Mouse (Mus musculus) large intestine, adult 2 months (tissue): ENCODE data around the gene Dock4. TPM values are rescaled to one million over a fixed set of nuclear protein-coding genes. Genes with fewer than 3 reads are reported as not detected.

Experiments used
- DNase-seq: peaks from one replicate; pipeline ENCODE4 v3.0.0-alpha.2; 2012; ENCODE audit warnings: low read depth, low spot score
- WGBS: fragments of 180-500 bp; shearing (Covaris S2); methylation state at CpG from one replicate; pipeline ENCODE4 v1.1.7; 2018; 5-methylcytosine and 5-hydroxymethylcytosine counted together
- polyA plus RNA-seq: library from polyadenylated mRNA; depleted of rRNA; stranded (reverse); fragments of >200 nt; gene quantifications from 2 replicates; pipeline ENCODE4 v1.2.3, GENCODE M21; 2012

Gene Dock4
- polyA plus RNA-seq, 1 experiment: 0.69 TPM

- 62% methylated on average over 14 of the region's 14 CpGs for WGBS
- DNase-seq: no peak
Measured at GRCm38 (mm10) chr12:40796813-40797491, 351.2 kb downstream of the Dock4 start.

GRCm38 (mm10) chr12:40797561-40798343 is 352.0 kb downstream of the Dock4 start:
- no peak for DNase-seq
- 82% methylated on average over 9 of the region's 9 CpGs for WGBS

GRCm38 (mm10) chr12:40798344-40799017 is 352.7 kb downstream of the Dock4 start:
- WGBS: 84% methylated on average over 5 of the region's 5 CpGs
- DNase-seq: no peak

GRCm38 (mm10) chr12:40801456-40801855 is 355.7 kb downstream of the Dock4 start:
- 68% methylated on average over 3 of the region's 3 CpGs for WGBS
- DNase-seq: no peak

GRCm38 (mm10) chr12:40805257-40805656 is 359.5 kb downstream of the Dock4 start:
- no peak for DNase-seq
- 76% methylated on average over 2 of the region's 2 CpGs for WGBS

- WGBS: 94% methylated on average over 1 of the region's 1 CpGs
Measured at GRCm38 (mm10) chr12:40807916-40808315, 362.2 kb downstream of the Dock4 start.

GRCm38 (mm10) chr12:40813474-40813873 is 367.7 kb downstream of the Dock4 start:
- 37% methylated on average over 2 of the region's 2 CpGs for WGBS
- no peak for DNase-seq

More at GRCm38 (mm10) chr12:40807916-40808315, 362.2 kb downstream of the Dock4 start:
- DNase-seq: no peak

GRCm38 (mm10) chr12:40814659-40815363 is 369.1 kb downstream of the Dock4 start:
- DNase-seq: no peak

GRCm38 (mm10) chr12:40818046-40818708 is 372.4 kb downstream of the Dock4 start:
- 91% methylated on average over 6 of the region's 6 CpGs for WGBS

GRCm38 (mm10) chr12:40823631-40824030 is 377.9 kb downstream of the Dock4 start:
- 62% methylated on average over 5 of the region's 5 CpGs for WGBS
- no peak for DNase-seq

More at GRCm38 (mm10) chr12:40818046-40818708, 372.4 kb downstream of the Dock4 start:
- no peak for DNase-seq

- 86% methylated on average over 2 of the region's 2 CpGs for WGBS
- no peak for DNase-seq
Measured at GRCm38 (mm10) chr12:40824251-40824650, 378.5 kb downstream of the Dock4 start.

- WGBS: 81% methylated on average over 5 of the region's 5 CpGs
Measured at GRCm38 (mm10) chr12:40825935-40826460, 380.2 kb downstream of the Dock4 start.

GRCm38 (mm10) chr12:40826491-40826890 is 380.7 kb downstream of the Dock4 start:
- WGBS: 54% methylated on average over 3 of the region's 3 CpGs
- no peak for DNase-seq

More at GRCm38 (mm10) chr12:40825935-40826460, 380.2 kb downstream of the Dock4 start:
- DNase-seq: no peak

- no peak for DNase-seq
Measured at GRCm38 (mm10) chr12:40828025-40828424, 382.3 kb downstream of the Dock4 start.

- WGBS: 89% methylated on average over 1 of the region's 1 CpGs
- DNase-seq: no peak
Measured at GRCm38 (mm10) chr12:40829269-40829668, 383.5 kb downstream of the Dock4 start.

GRCm38 (mm10) chr12:40832157-40832556 is 386.4 kb downstream of the Dock4 start:
- DNase-seq: no peak

GRCm38 (mm10) chr12:40836924-40837323 is 391.2 kb downstream of the Dock4 start:
- 85% methylated on average over 6 of the region's 6 CpGs for WGBS
- no peak for DNase-seq

More at GRCm38 (mm10) chr12:40832157-40832556, 386.4 kb downstream of the Dock4 start:
- 58% methylated on average over 8 of the region's 8 CpGs for WGBS

- DNase-seq: peak; percentile 29
- WGBS: 4% methylated on average over 8 of the region's 8 CpGs
Measured at GRCm38 (mm10) chr12:40837597-40838337, 392.0 kb downstream of the Dock4 start.
